Mouse (Mus musculus): Measurements from ENCODE around the gene Flnb.

Flnb gene

GRCm38 (mm10) chr14:7989961-7990360, 172.2 kb downstream of the Flnb start:
- no peak for DNase-seq (ENCODE audit: low read depth, low spot score)

- DNase-seq (ENCODE audit: low read depth, low spot score), result no peak
These were observed 173.5 kb downstream of the Flnb start for GRCm38 (mm10) chr14:7991108-7991776.

DNA sequence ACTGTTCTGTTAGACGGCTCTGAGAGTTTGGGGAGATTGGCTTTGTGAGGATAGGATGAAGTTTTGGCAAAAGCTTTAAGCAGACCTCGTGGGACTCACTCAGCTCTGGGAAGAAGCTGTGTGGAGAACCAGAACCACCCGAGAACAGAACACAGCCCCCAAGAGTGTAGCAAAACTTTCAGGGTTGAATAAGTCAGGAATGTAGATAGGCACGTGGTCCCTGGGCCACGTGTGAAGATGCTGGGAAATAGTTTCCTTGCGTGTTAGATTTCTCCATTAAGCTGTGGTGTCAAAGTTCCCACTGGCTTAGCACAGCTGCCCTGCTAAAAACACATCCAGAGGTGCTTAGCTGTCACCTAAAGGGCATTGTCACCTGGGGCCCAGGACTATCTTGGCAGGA, 174.4 kb downstream of the Flnb start:
- no peak for DNase-seq (ENCODE audit: low read depth, low spot score)

- DNase-seq (ENCODE audit: low read depth, low spot score), result peak; percentile 4
These were observed 176.6 kb downstream of the Flnb start, which contains the start of gene Dnase1l3 for GRCm38 (mm10) chr14:7994271-7994767. Dnase1l3 (minus strand) TSS chr14:7994573.

GRCm38 (mm10) chr14:7997255-7997696, 179.5 kb downstream of the Flnb start:
- DNase-seq (ENCODE audit: low read depth, low spot score), result peak; percentile 76

DNA sequence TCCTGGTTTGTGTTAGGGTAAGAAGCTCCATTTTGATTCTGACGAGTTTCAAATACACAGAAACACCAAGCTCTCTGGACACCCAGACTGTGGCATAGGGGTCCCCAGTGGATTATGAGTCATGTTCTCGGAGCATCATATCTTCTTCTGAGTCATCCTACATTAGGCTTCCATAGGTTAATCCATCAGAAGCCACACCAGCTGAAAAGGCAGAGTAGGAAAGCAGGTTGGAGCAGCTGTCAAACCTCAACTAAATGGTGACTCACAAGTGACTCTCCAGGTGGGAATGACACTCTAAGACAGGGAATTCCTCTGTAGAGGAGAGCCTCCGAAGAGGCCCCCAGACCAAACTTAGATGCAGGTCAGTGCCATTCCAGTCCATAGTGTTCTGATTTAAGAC, 181.3 kb downstream of the Flnb start:
- no peak for DNase-seq (ENCODE audit: low read depth, low spot score)

DNA sequence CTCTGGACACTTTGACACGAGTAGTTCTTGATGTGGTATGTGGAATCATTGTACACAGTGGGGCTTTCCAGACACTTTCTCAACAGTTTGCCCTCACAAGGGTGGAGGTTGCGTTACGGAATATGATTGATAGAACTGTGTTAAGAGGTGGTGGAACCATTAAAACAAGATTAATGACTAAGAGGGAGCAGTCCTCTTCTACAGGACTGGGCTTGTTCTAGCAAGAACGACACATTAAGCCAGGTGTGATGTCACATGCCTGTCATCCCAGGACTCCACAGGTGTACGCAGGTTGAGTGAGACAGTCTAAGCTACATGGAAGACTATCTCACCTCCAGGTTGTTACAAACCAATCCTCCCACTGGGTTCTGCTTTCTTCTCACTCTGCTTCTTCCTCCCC, 181.7 kb downstream of the Flnb start:
- no peak for DNase-seq (ENCODE audit: low read depth, low spot score)

- no peak for DNase-seq (ENCODE audit: low read depth, low spot score)
These were observed 182.5 kb downstream of the Flnb start for GRCm38 (mm10) chr14:8000247-8000646.

All from retina, postnatal 7 days (tissue).